Mouse (Mus musculus): ENCODE data around the gene Tsen2. TPM values are rescaled to one million over a fixed set of nuclear protein-coding genes. Genes with fewer than 3 reads are reported as not detected.

Tsen2 gene
- total RNA-seq, 2 experiments from 2014 or later = 3.0 to 3.4 TPM

- peak; percentile 97 for ATAC-seq (ENCODE audit: poor library complexity, severe bottlenecking)
Measured at GRCm38 (mm10) chr6:115538645-115539429, 5.6 kb upstream of the Tsen2 start.

- ATAC-seq (ENCODE audit: poor library complexity, severe bottlenecking) = no peak
Measured at GRCm38 (mm10) chr6:115541676-115542275, 2.7 kb upstream of the Tsen2 start.

DNA sequence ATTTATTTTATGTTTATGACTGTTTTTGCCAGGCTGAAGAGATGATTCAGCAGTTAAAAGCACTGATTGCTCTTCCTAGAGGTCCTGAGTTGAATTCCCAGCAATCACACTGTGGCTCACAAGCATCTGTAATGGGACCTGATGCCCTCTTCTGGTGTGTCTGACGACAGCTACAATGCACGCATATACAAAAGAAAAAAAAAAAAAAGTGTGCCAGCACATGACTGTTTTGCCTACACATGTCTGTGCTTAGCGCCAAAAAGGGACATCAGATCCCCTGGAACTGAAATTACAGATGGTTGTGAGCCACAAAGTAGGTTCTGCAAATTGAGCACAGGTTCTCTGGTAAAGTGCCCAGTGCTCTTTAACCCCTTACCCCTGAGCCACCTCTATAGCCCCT is 2.1 kb upstream of the Tsen2 start:
- ATAC-seq (ENCODE audit: poor library complexity, severe bottlenecking) = no peak

DNA sequence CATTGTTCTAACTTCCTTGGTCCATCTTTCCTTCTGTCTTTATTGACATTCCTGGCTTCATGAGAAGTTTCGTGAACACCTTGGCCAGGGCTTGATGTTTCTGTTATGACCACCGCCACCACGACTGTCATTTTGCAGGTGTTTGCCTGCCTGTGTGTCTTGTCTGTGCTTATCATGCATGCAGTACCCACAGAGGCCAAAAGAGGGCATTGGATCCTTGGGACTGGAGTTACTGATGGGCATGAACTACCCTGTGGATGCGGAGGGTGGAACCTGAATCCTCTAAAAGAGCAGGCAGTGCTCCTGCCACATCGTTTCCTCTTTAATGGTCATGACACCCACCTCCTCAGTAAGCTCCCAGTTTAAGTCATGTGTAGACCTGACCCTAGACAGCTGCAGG is 1.8 kb downstream of the Tsen2 start:
- ATAC-seq (ENCODE audit: poor library complexity, severe bottlenecking) = 0 out of 2 replicates have a peak, but pooled peaks have one; percentile 20

DNA sequence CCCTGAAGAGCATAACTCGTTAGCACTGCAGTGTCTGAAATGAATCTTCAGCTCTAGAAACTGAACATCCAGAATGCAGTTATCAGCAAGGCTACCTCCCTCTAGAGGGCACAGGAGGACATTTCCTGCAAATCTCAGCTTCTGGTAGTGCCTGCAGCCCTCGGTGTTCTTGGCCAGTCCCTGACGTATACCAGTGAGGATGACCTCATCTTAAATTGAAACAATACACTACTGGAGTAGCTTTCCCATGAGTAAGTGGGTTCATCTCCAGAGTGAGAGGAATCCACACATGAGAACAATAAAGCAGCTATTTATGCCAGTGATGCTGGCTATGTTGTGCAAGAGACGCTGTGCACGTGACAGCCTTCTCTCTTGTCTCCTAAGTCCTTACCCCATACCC is 11.0 kb downstream of the Tsen2 start:
- no peak for ATAC-seq (ENCODE audit: poor library complexity, severe bottlenecking)

GRCm38 (mm10) chr6:115558176-115558575 is 13.7 kb downstream of the Tsen2 start:
- no peak for ATAC-seq (ENCODE audit: poor library complexity, severe bottlenecking)

GRCm38 (mm10) chr6:115559651-115560632 is 15.5 kb downstream of the Tsen2 start:
- no peak for ATAC-seq (ENCODE audit: poor library complexity, severe bottlenecking)

- no peak for ATAC-seq (ENCODE audit: poor library complexity, severe bottlenecking)
Measured at GRCm38 (mm10) chr6:115565479-115566045, 21.1 kb downstream of the Tsen2 start.

GRCm38 (mm10) chr6:115574171-115574570 is 29.7 kb downstream of the Tsen2 start:
- no peak for ATAC-seq (ENCODE audit: poor library complexity, severe bottlenecking)

DNA sequence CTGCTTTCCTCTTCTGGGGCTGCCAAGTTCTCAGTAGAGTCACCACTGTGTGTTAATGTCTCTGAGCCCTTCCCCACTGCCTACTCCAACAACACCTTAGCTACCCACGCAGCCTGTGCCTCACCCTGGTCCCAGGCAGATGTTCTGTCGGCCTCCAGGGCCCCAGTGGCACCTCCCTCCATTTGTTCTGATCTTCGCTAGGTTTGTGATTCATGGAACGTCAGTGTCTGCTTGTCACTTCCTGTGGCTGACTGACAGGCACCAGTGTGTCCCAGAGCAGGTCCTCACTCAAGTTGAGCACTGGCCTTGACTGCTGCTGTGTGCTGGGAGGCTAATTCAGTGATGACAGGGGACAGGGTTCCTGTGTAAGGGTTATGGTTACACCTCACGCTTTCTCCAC is 32.9 kb downstream of the Tsen2 start:
- no peak for ATAC-seq (ENCODE audit: poor library complexity, severe bottlenecking)

- ATAC-seq (ENCODE audit: poor library complexity, severe bottlenecking) = no peak
Measured at GRCm38 (mm10) chr6:115577941-115578340, 33.5 kb downstream of the Tsen2 start.

GRCm38 (mm10) chr6:115580810-115581209 is 36.3 kb downstream of the Tsen2 start:
- no peak for ATAC-seq (ENCODE audit: poor library complexity, severe bottlenecking)

- no peak for ATAC-seq (ENCODE audit: poor library complexity, severe bottlenecking)
Measured at GRCm38 (mm10) chr6:115582328-115583115, 38.1 kb downstream of the Tsen2 start.

DNA sequence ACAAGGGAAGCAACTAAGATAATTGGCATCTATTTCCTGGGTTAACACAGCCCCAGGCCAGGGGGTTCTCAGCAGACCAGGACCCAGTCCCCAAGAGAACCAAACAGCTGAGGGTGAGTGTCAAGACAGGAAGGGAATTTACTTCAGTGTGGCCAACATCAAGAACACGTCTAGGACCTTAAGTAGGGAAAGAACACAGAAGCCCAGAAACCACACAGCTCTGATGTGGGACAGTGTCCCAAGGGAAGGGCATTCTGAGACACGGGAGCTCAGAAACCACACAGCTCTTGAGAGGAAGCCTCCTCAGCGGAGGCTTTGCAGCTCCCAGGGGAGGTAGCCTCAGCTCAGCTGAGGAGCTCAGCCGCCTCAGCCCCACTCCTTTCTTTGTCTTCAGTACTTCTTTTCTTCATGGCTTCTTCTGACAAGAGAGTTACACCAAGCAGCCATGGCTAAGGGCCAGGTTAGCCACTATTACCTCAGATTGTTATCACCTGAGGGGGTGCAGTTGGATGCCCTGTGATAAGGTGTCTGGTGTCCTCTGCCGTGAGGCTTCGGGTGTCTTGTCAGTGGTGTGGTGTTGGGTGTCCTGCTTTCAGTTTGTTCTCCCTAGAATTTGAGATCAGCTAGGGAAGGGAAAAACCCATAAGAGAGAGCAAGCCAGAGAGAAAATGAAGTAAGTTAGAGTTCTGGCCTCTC is 39.1 kb downstream of the Tsen2 start:
- ATAC-seq (ENCODE audit: poor library complexity, severe bottlenecking) = peak; percentile 62

DNA sequence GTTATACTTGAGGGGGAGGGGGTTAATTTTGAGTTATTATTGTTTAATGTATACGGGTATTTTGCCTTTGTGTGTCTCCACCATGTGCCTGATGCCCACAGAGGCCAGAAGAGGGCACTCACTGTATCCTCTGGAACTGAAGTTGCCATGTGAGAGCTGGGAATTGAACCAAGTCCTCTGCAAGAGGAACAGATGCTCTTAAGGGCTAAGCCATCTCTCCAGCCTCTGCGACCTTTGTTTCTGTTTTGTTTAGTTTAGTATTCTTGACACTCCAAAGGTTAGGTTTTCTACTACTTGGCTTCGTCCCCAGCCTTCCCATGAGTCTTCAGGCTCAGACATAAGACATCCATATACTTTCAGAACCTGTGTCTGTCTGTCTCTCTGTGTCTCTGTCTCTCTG is 39.7 kb downstream of the Tsen2 start:
- ATAC-seq (ENCODE audit: poor library complexity, severe bottlenecking) = no peak

GRCm38 (mm10) chr6:115586321-115586720 is 41.9 kb downstream of the Tsen2 start:
- ATAC-seq (ENCODE audit: poor library complexity, severe bottlenecking) = no peak

- ATAC-seq (ENCODE audit: poor library complexity, severe bottlenecking) = no peak
Measured at GRCm38 (mm10) chr6:115591692-115592359, 47.4 kb downstream of the Tsen2 start.

DNA sequence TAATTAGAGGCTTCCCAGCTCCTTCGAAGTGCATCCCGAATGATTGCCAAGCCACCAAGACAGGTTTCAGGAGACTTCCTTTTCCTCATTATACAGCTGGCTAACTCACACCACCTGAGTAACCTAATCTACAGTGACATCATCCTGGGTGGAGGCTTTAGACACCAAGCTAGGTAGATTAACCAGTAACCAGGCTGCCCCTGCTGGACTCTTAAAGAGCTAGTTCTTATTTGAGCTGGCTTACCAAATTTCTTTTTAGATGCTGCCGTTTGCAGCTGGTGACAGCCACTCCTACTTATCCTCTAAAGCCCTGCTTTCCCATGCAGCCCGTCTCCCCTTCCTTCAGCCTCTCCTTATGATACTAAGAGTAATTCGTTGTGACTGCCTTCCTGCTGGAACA is 48.0 kb downstream of the Tsen2 start, which contains the start of gene Mkrn2os:
Gene Mkrn2os (minus strand): TSS at position 119 of the 400 bp plus-strand sequence.
- no peak for ATAC-seq (ENCODE audit: poor library complexity, severe bottlenecking)

GRCm38 (mm10) chr6:115593252-115593651 is 48.8 kb downstream of the Tsen2 start:
- ATAC-seq (ENCODE audit: poor library complexity, severe bottlenecking) = no peak
